12 mouse cellular contexts compared by ENCODE assay signal in genomic region chr9:66116890-66117289, GRCm38 (mm10). TPM values are rescaled to one million over a fixed set of nuclear protein-coding genes. Genes with fewer than 3 reads are reported as not detected.
A peak's percentile ranks its signal among the peaks of the same experiment; 100 is the strongest.
DNase-seq lines count a peak whose midpoint lies in the region; ATAC-seq and TF ChIP-seq lines count a peak whose summit lies in the region.
"Had no signal": no experiment of that assay in that cellular context is flagged by ENCODE, and none has a peak within 500 bp of the region (broad histone marks: within the 10 kb centered on the region; RNA-seq: fewer than 3 reads in every experiment).

No protein-coding gene starts in this region.

- H3K4me2 ChIP-seq in heart, embryonic 11.5 days = no peak overlapping the region
- no peak overlapping the region for H3K4me2 ChIP-seq in midbrain, postnatal 0 days (ENCODE audit: low read depth, low read length, poor library complexity, severe bottlenecking)
- no peak overlapping the region for H3K4me2 ChIP-seq in midbrain, embryonic 14.5 days (ENCODE audit: low read length)
- no peak overlapping the region for H3K4me2 ChIP-seq in stomach, postnatal 0 days (replicated peaks; ENCODE audit: low read depth)
- H3K4me2 ChIP-seq: lung, embryonic 15.5 days had no signal

- no peaks in the 10 kb centered on the region for H3K9me3 ChIP-seq in heart, embryonic 11.5 days (replicated peaks; ENCODE audit: control insufficient read depth, low read length)
- no peaks in the 10 kb centered on the region for H3K9me3 ChIP-seq in midbrain, postnatal 0 days (ENCODE audit: low read length)
- H3K9me3 ChIP-seq in midbrain, embryonic 14.5 days (ENCODE audit: control insufficient read depth, low read length) = no peaks in the 10 kb centered on the region
- no peaks in the 10 kb centered on the region for H3K9me3 ChIP-seq in stomach, postnatal 0 days (ENCODE audit: control insufficient read depth, low read length)
- H3K9me3 ChIP-seq: G1E; hindbrain, embryonic 10.5 days; lung, embryonic 15.5 days had no signal

- H3K27me3 ChIP-seq in heart, embryonic 11.5 days (ENCODE audit: control insufficient read depth, insufficient read depth, low read length) = no peaks in the 10 kb centered on the region
- no peaks in the 10 kb centered on the region for H3K27me3 ChIP-seq in midbrain, postnatal 0 days (ENCODE audit: insufficient read depth, low read length)
- no peaks in the 10 kb centered on the region for H3K27me3 ChIP-seq in midbrain, embryonic 14.5 days (ENCODE audit: control insufficient read depth, insufficient read depth, low read length)
- no peaks in the 10 kb centered on the region for H3K27me3 ChIP-seq in stomach, postnatal 0 days (ENCODE audit: control insufficient read depth, insufficient read depth, low read length)
- H3K27me3 ChIP-seq: lung, embryonic 15.5 days had no signal

- H3K27ac ChIP-seq in heart, embryonic 11.5 days (ENCODE audit: low read depth, low read length) = no peak overlapping the region
- no peak overlapping the region for H3K27ac ChIP-seq in midbrain, postnatal 0 days (ENCODE audit: low read depth, low read length)
- H3K27ac ChIP-seq in midbrain, embryonic 14.5 days (replicated peaks; ENCODE audit: low read depth, low read length) = no peak overlapping the region
- H3K27ac ChIP-seq in stomach, postnatal 0 days (replicated peaks) = peak overlapping the region; percentile 25; the same call in 1 of the 2 replicates
- H3K27ac ChIP-seq: hindbrain, embryonic 10.5 days; lung, embryonic 15.5 days had no signal

- no peaks in the 10 kb centered on the region for H3K4me1 ChIP-seq in heart, embryonic 11.5 days (ENCODE audit: control insufficient read depth, insufficient read depth, low read length)
- no peaks in the 10 kb centered on the region for H3K4me1 ChIP-seq in midbrain, postnatal 0 days (ENCODE audit: insufficient read depth, low read length)
- H3K4me1 ChIP-seq in midbrain, embryonic 14.5 days (ENCODE audit: control insufficient read depth, insufficient read depth, low read length) = no peaks in the 10 kb centered on the region
- H3K4me1 ChIP-seq in stomach, postnatal 0 days (replicated peaks; ENCODE audit: control insufficient read depth, insufficient read depth) = no peaks in the 10 kb centered on the region
- H3K4me1 ChIP-seq: lung, embryonic 15.5 days had no signal

- intact Hi-C loops in heart, postnatal 10 days (cut with DNase I) = no loop called here

- TF ChIP-seq EP300 in stomach, postnatal 0 days (optimal IDR thresholded peaks at IDR 0.05) = no peak

- no peak for ATAC-seq in heart, embryonic 11.5 days (replicated peaks; ENCODE audit: insufficient number of reproducible peaks, low FRiP score, low TSS enrichment)
- ATAC-seq in midbrain, postnatal 0 days (ENCODE audit: low FRiP score) = no peak
- ATAC-seq in midbrain, embryonic 14.5 days (ENCODE audit: low FRiP score, low TSS enrichment) = no peak
- peak; percentile 69; the same call in 1 of the 2 replicates for ATAC-seq in stomach, postnatal 0 days (ENCODE audit: low FRiP score, low TSS enrichment)

- peak; percentile 96 for DNase-seq in heart, adult 11 months
- DNase-seq in midbrain, postnatal 0 days (ENCODE audit: low spot score) = peak; percentile 9
- no peak for DNase-seq in midbrain, embryonic 14.5 days
- peak; percentile 45 to 47 for DNase-seq in heart, postnatal 10 days
- DNase-seq in stomach, postnatal 0 days (ENCODE audit: low spot score) = no peak
- no peak for DNase-seq in spleen, postnatal 10 days (ENCODE audit: low spot score in 2 of 2)
- no peak for DNase-seq in urinary bladder, postnatal 25 days (ENCODE audit: low spot score)
- DNase-seq: cerebellum, postnatal 36 days had no signal

- TF ChIP-seq CTCF in midbrain, postnatal 0 days (IDR thresholded peaks at IDR 0.05) = no peak
- TF ChIP-seq CTCF in stomach, postnatal 0 days (IDR thresholded peaks at IDR 0.05; ENCODE audit: low read depth) = no peak

- peaks cover 3% of the 10 kb centered on the region; the same call in 1 of the 2 replicates for H3K36me3 ChIP-seq in heart, embryonic 11.5 days (ENCODE audit: control insufficient read depth, insufficient read depth, low read length)
- peaks cover 3% of the 10 kb centered on the region; the same call in 1 of the 2 replicates for H3K36me3 ChIP-seq in midbrain, postnatal 0 days (ENCODE audit: insufficient read depth, low read length)
- H3K36me3 ChIP-seq in midbrain, embryonic 14.5 days (ENCODE audit: control insufficient read depth, insufficient read depth, low read length) = peaks cover 14% of the 10 kb centered on the region
- H3K36me3 ChIP-seq in stomach, postnatal 0 days (ENCODE audit: control insufficient read depth, insufficient read depth, low read length) = no peaks in the 10 kb centered on the region

- no peak overlapping the region for H3K9ac ChIP-seq in heart, embryonic 11.5 days (ENCODE audit: low read depth, low read length)
- no peak overlapping the region for H3K9ac ChIP-seq in midbrain, postnatal 0 days (replicated peaks; ENCODE audit: low read length, poor library complexity, severe bottlenecking)
- H3K9ac ChIP-seq in midbrain, embryonic 14.5 days (replicated peaks; ENCODE audit: low read length) = no peak overlapping the region
- no peak overlapping the region for H3K9ac ChIP-seq in stomach, postnatal 0 days (ENCODE audit: low read length)
- H3K9ac ChIP-seq: lung, embryonic 15.5 days had no signal

- 59% methylated on average over 8 of the region's 8 CpGs for WGBS in heart, embryonic 11.5 days (ENCODE audit: insufficient replicate concordance)
- 54% methylated on average over 8 of the region's 8 CpGs for WGBS in midbrain, postnatal 0 days
- WGBS in midbrain, embryonic 14.5 days = 58% methylated on average over 8 of the region's 8 CpGs
- 48% methylated on average over 8 of the region's 8 CpGs for WGBS in stomach, postnatal 0 days

- H3K4me3 ChIP-seq in heart, embryonic 11.5 days (ENCODE audit: low read depth, low read length) = no peak overlapping the region
- H3K4me3 ChIP-seq in midbrain, postnatal 0 days (ENCODE audit: low read depth, low read length) = no peak overlapping the region
- no peak overlapping the region for H3K4me3 ChIP-seq in midbrain, embryonic 14.5 days (replicated peaks; ENCODE audit: low read depth, low read length)
- no peak overlapping the region for H3K4me3 ChIP-seq in stomach, postnatal 0 days (ENCODE audit: low read depth, low read length)
- H3K4me3 ChIP-seq: hindbrain, embryonic 10.5 days; lung, embryonic 15.5 days had no signal

RNA-seq across cellular contexts. Expression of gene Snx1, which starts 9.5 kb away (rescaled TPM):
- 71.7 and 73.5 TPM in 2 replicates for polyA plus RNA-seq in heart, embryonic 11.5 days (2014; fragmentation: Nextera tagmentation; extraction: Ambion mirVana)
- 42.3 and 47.1 TPM in 2 replicates for total RNA-seq in midbrain, postnatal 0 days (2014; rRNA removed)
- 38.1 and 44.0 TPM in 2 replicates for polyA plus RNA-seq in midbrain, postnatal 0 days (2015; fragmentation: Nextera tagmentation; extraction: Ambion mirVana)
- polyA plus RNA-seq in midbrain, embryonic 14.5 days (2014; fragmentation: Nextera tagmentation; extraction: Ambion mirVana) = 55.6 and 87.9 TPM in 2 replicates
- 10 to 100 TPM; 38.5 to 41.3 TPM for total RNA-seq in heart, postnatal 10 days (2021)
- polyA plus RNA-seq in stomach, postnatal 0 days (2015; fragmentation: Nextera tagmentation; extraction: Ambion mirVana) = 77.5 and 77.6 TPM in 2 replicates

RNA-seq across cellular contexts. Expression of gene Ciao2a, which starts 9.5 kb away (rescaled TPM):
- 178 and 181 TPM in 2 replicates for polyA plus RNA-seq in heart, embryonic 11.5 days (2014; fragmentation: Nextera tagmentation; extraction: Ambion mirVana)
- 27.5 and 28.2 TPM in 2 replicates for total RNA-seq in midbrain, postnatal 0 days (2014; rRNA removed)
- polyA plus RNA-seq in midbrain, postnatal 0 days (2015; fragmentation: Nextera tagmentation; extraction: Ambion mirVana) = 62.1 and 65.7 TPM in 2 replicates
- 68.4 and 76.2 TPM in 2 replicates for polyA plus RNA-seq in midbrain, embryonic 14.5 days (2014; fragmentation: Nextera tagmentation; extraction: Ambion mirVana)
- total RNA-seq in heart, postnatal 10 days (2021) = 10 to 100 TPM; 84.0 to 85.4 TPM
- polyA plus RNA-seq in stomach, postnatal 0 days (2015; fragmentation: Nextera tagmentation; extraction: Ambion mirVana) = 131 and 138 TPM in 2 replicates

RNA-seq across cellular contexts. Expression of gene Dapk2, which starts 41.1 kb away (rescaled TPM):
- 9.8 and 11.2 TPM in 2 replicates for polyA plus RNA-seq in heart, embryonic 11.5 days (2014; fragmentation: Nextera tagmentation; extraction: Ambion mirVana)
- 0.14 and 1.1 TPM in 2 replicates for total RNA-seq in midbrain, postnatal 0 days (2014; rRNA removed)
- 0.43 and 0.58 TPM in 2 replicates for polyA plus RNA-seq in midbrain, postnatal 0 days (2015; fragmentation: Nextera tagmentation; extraction: Ambion mirVana)
- polyA plus RNA-seq in midbrain, embryonic 14.5 days (2014; fragmentation: Nextera tagmentation; extraction: Ambion mirVana) = 0.66 and 0.78 TPM in 2 replicates
- 1 to 10 TPM; 5.1 to 5.3 TPM for total RNA-seq in heart, postnatal 10 days (2021)
- 11.8 and 13.2 TPM in 2 replicates for polyA plus RNA-seq in stomach, postnatal 0 days (2015; fragmentation: Nextera tagmentation; extraction: Ambion mirVana)

RNA-seq across cellular contexts. Expression of gene Snx22, which starts 47.4 kb away (rescaled TPM):
- 2.1 and 2.9 TPM in 2 replicates for polyA plus RNA-seq in heart, embryonic 11.5 days (2014; fragmentation: Nextera tagmentation; extraction: Ambion mirVana)
- 6.7 and 7.4 TPM in 2 replicates for total RNA-seq in midbrain, postnatal 0 days (2014; rRNA removed)
- polyA plus RNA-seq in midbrain, postnatal 0 days (2015; fragmentation: Nextera tagmentation; extraction: Ambion mirVana) = 9.6 and 11.1 TPM in 2 replicates
- polyA plus RNA-seq in midbrain, embryonic 14.5 days (2014; fragmentation: Nextera tagmentation; extraction: Ambion mirVana) = 6.5 and 8.2 TPM in 2 replicates
- 1 to 10 TPM in 1 of 2 experiments, under 1 TPM in 1; 0.81 to 1.1 TPM for total RNA-seq in heart, postnatal 10 days (2021)
- 1.5 TPM in 2 replicates for polyA plus RNA-seq in stomach, postnatal 0 days (2015; fragmentation: Nextera tagmentation; extraction: Ambion mirVana)
- polyA plus RNA-seq: G1E had no signal

RNA-seq across cellular contexts. Expression of gene Ppib, which starts 56.9 kb away (rescaled TPM):
- polyA plus RNA-seq in heart, embryonic 11.5 days (2014; fragmentation: Nextera tagmentation; extraction: Ambion mirVana) = 463 and 480 TPM in 2 replicates
- 209 and 255 TPM in 2 replicates for total RNA-seq in midbrain, postnatal 0 days (2014; rRNA removed)
- 339 and 341 TPM in 2 replicates for polyA plus RNA-seq in midbrain, postnatal 0 days (2015; fragmentation: Nextera tagmentation; extraction: Ambion mirVana)
- polyA plus RNA-seq in midbrain, embryonic 14.5 days (2014; fragmentation: Nextera tagmentation; extraction: Ambion mirVana) = 333 and 347 TPM in 2 replicates
- 100 to 1,000 TPM; 262 to 272 TPM for total RNA-seq in heart, postnatal 10 days (2021)
- polyA plus RNA-seq in stomach, postnatal 0 days (2015; fragmentation: Nextera tagmentation; extraction: Ambion mirVana) = 827 and 843 TPM in 2 replicates

Comparison
In these comparisons a context has a peak if more than half of its experiments do, and no peak if none do; other contexts are left out.
1. DNase-seq: peak in heart, adult 11 months (single experiment), midbrain, postnatal 0 days (single experiment) and heart, postnatal 10 days (2 of 2); none in midbrain, embryonic 14.5 days (single experiment), stomach, postnatal 0 days (single experiment), spleen, postnatal 10 days (0 of 2) and urinary bladder, postnatal 25 days (single experiment).